Mouse (Mus musculus) heart, adult 2 months (tissue): ENCODE results near the gene Sestd1. TPM values are rescaled to one million over a fixed set of nuclear protein-coding genes. Genes with fewer than 3 reads are reported as not detected.

Source experiments
- DNase-seq, 2 experiments: peaks; one replicate each; pipeline ENCODE4 v3.0.0; 2021
- H3K27ac ChIP-seq: fragments of 200-600 bp; 2 replicates; pipeline ENCODE4 v1.8.1; 2022
- H3K27me3 ChIP-seq: fragments of 200-500 bp; 2 replicates; pipeline ENCODE4 v1.6.1; 2012; ENCODE audit warnings: mild to moderate bottlenecking, low read length, inconsistent platforms, mixed read lengths; ENCODE audit not compliant: control insufficient read depth, insufficient read depth
- H3K36me3 ChIP-seq: fragments of 200-500 bp; 2 replicates; pipeline ENCODE4 v1.6.1; 2012; ENCODE audit warnings: low read length, inconsistent platforms; ENCODE audit not compliant: control insufficient read depth, insufficient read depth
- H3K4me1 ChIP-seq: fragments of 200-500 bp; 2 replicates; pipeline ENCODE4 v1.6.1; 2011; ENCODE audit warnings: low read length; ENCODE audit not compliant: control insufficient read depth, insufficient read depth
- H3K4me3 ChIP-seq: fragments of 200-600 bp; 2 replicates; pipeline ENCODE4 v1.8.1; 2022
- H3K79me2 ChIP-seq: fragments of 200-500 bp; replicated peaks from 2 replicates; pipeline ENCODE4 v1.6.1; 2012; ENCODE audit warnings: mild to moderate bottlenecking, inconsistent platforms, low read length, moderate library complexity, mixed read lengths; ENCODE audit not compliant: control insufficient read depth, insufficient read depth
- H3K9ac ChIP-seq: fragments of 200-500 bp; 2 replicates; pipeline ENCODE4 v1.6.1; 2012; ENCODE audit warnings: low read depth, mild to moderate bottlenecking, control low read depth, inconsistent platforms, low read length, mixed read lengths
- CTCF ChIP-seq: fragments of 200-600 bp; IDR thresholded peaks from 2 replicates; pipeline ENCODE4 v1.8.1; 2022; ENCODE audit warnings: antibody characterized with exemption, mild to moderate bottlenecking, moderate library complexity
- EP300 ChIP-seq: fragments of 200-500 bp; IDR thresholded peaks from 2 replicates; pipeline ENCODE4 v1.6.1; 2011; ENCODE audit warnings: low read depth, low read length, control low read depth; ENCODE audit not compliant: insufficient read depth
- POLR2A ChIP-seq: fragments of 200-500 bp; IDR thresholded peaks from 2 replicates; pipeline ENCODE4 v1.6.1; 2011; ENCODE audit warnings: mild to moderate bottlenecking, low read depth, low read length, control low read depth; ENCODE audit not compliant: insufficient read depth
- WGBS: fragments of 180-500 bp; shearing (Covaris S2); methylation state at CpG from one replicate; pipeline ENCODE4 v1.1.7; 2018; 5-methylcytosine and 5-hydroxymethylcytosine counted together
- intact Hi-C: fragments of 180-260 bp; cut with DNase I; formaldehyde crosslinking; loops from one replicate; pipeline ENCODE4 v1.15.1; 2025
- polyA plus RNA-seq: library from polyadenylated mRNA; depleted of rRNA; stranded (reverse); fragments of >200 nt; gene quantifications from 2 replicates; pipeline ENCODE4 v1.2.3, GENCODE M21; 2012
- total RNA-seq, 2 experiments: library from RNA; stranded (reverse); gene quantifications; 2 replicates each; pipeline ENCODE4 v1.2.3; 2021

The Sestd1 gene
- total and polyA plus RNA-seq, 3 experiments, result 9.0 to 21.2 (median 18.3) TPM

DNA sequence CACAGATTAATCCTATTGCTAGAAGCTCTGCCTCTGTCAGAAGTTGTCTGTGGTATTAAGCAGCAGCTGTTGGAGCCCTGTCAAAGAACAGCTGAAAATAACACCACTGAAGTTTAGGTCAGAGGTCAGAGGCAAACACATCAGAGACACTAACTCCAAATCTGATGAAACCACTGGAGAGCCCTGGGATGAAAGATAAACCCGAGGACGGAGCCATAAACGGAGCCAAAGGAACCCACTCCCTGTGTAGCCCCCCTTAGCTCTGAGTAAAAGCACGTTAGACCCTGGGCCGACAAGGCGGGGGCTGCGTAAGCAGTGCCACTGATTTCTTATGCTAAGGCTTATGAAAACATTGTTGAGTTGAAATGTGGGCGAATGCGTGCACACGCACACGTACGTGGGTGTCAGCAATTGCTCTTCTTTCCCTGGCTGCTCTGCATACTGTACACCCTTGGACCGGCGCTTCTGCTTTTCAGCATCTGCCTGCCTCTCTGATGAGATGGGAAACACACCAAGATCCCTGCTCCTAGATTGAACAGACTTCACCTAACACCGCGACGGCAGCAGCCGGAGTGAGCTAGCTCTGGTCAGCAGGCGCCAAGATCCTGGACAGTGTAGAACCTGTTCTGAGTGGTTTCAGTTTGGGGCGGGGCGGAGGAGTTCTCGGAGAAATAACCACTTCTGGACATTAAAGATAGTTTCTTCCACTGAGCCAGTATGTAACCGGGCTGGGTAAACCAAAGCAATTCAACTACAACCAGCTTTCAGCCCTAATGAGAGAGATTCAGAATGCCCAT, 108.8 kb downstream of the Sestd1 start:
- peak overlapping the region; percentile 27 for H3K9ac ChIP-seq
- peak; percentile 50 to 54 for DNase-seq
- H3K4me3 ChIP-seq, result peak overlapping the region; percentile 28
- no peaks in the 10 kb centered on the region for H3K79me2 ChIP-seq
- TF ChIP-seq EP300, result no peak
- TF ChIP-seq POLR2A, result 0 out of 2 replicates have a peak, but pooled peaks have one; percentile 11
- TF ChIP-seq CTCF, result no peak
- no peaks in the 10 kb centered on the region for H3K27me3 ChIP-seq
- H3K4me1 ChIP-seq, result peaks cover 12% of the 10 kb centered on the region
- H3K36me3 ChIP-seq, result peaks cover 8% of the 10 kb centered on the region
- H3K27ac ChIP-seq, result peak overlapping the region; percentile 93
- intact Hi-C loops, result no loop called here
- 26% methylated on average over 23 of the region's 23 CpGs for WGBS

DNA sequence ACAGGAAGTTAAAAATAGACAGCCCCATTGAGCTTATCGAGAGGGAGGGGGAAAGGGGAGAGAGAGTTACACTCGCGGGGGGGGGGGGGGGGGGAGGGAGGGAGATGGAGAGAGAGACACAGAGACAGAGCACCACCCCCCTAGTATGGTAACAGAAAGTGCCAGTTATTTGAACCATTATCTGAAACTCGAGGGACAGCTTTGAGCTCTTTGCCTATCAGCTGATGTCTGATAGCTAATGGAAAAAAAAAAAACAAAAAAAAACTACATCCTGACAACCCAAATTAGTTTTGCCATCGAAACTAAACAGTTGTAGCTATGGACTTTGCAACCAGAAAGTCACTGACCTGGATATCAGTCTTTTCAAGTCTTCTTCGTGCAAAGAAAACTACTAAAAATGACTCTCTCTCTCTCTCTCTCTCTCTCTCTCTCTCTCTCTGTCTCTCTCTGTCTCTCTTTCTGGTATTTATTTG, 109.7 kb downstream of the Sestd1 start, which contains the start of gene Ccdc141:
Ccdc141 (minus strand) TSS at position 4 of the 473 bp plus-strand sequence.
- no peak for TF ChIP-seq POLR2A
- no peak for TF ChIP-seq CTCF
- no peak for TF ChIP-seq EP300
- intact Hi-C loops, result no loop called here
- Histone ChIP-seq H3K4me1 (peaks cover 10% of the 10 kb centered on the region), H3K27ac (peak within 1 kb of the TSS; percentile 96), H3K9ac (peak within 1 kb of the TSS; percentile 58), H3K36me3 (peaks cover 15% of the 10 kb centered on the region), H3K27me3 (no peaks in the 10 kb centered on the region), H3K79me2 (no peaks in the 10 kb centered on the region), H3K4me3 (peak within 1 kb of the TSS; percentile 71)
- 1% methylated on average over 6 of the region's 6 CpGs for WGBS
- no peak for DNase-seq

- Histone ChIP-seq H3K27ac (peak overlapping the region; percentile 96), H3K4me1 (peaks cover 10% of the 10 kb centered on the region), H3K36me3 (peaks cover 19% of the 10 kb centered on the region), H3K27me3 (no peaks in the 10 kb centered on the region), H3K9ac (peak overlapping the region; percentile 58), H3K4me3 (peak overlapping the region; percentile 71), H3K79me2 (no peaks in the 10 kb centered on the region)
- peak; percentile 68 to 79 for DNase-seq
- intact Hi-C loops, result loop anchor here (5.0 kb wide), 1 partner anchor 38 kb away; no protein-coding TSS in a partner anchor
- TF ChIP-seq EP300, result peak; percentile 88
- TF ChIP-seq POLR2A, result peak; percentile 72
- TF ChIP-seq CTCF, result no peak
- 2% methylated on average over 21 of the region's 21 CpGs for WGBS
Observed at GRCm38 (mm10) chr2:77169916-77170632, 110.3 kb downstream of the Sestd1 start.

DNA sequence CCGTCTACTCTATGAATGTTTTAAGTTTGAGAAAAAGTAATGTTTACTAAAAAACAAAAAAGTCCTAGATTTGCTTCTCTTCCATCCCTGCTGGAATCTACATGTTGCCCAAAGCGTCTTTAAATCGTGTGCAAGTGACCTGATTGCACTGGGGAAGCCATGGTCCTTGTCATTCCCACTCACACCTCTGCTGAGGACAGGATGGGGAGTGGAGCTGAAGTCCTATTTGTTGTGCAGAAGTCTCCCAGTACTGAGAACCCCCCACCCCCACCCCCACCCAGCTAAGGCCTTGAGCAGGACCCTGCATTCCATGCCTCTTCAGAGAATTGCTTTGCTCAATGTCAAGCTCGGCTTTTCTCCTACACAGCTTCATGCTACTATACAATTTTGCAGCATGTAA, 111.2 kb downstream of the Sestd1 start:
- no peak for DNase-seq
- 61% methylated on average over 4 of the region's 4 CpGs for WGBS
- Histone ChIP-seq H3K79me2 (no peaks in the 10 kb centered on the region), H3K4me1 (peaks cover 7% of the 10 kb centered on the region), H3K4me3 (peak overlapping the region; percentile 71), H3K27me3 (no peaks in the 10 kb centered on the region), H3K9ac (peak overlapping the region; percentile 53; the same call in 1 of the 2 replicates), H3K36me3 (peaks cover 20% of the 10 kb centered on the region), H3K27ac (peak overlapping the region; percentile 96)
- no peak for TF ChIP-seq POLR2A
- TF ChIP-seq EP300, result no peak
- TF ChIP-seq CTCF, result no peak
- intact Hi-C loops, result loop anchor here (5.0 kb wide), 1 partner anchor 37 kb away; no protein-coding TSS in a partner anchor

DNA sequence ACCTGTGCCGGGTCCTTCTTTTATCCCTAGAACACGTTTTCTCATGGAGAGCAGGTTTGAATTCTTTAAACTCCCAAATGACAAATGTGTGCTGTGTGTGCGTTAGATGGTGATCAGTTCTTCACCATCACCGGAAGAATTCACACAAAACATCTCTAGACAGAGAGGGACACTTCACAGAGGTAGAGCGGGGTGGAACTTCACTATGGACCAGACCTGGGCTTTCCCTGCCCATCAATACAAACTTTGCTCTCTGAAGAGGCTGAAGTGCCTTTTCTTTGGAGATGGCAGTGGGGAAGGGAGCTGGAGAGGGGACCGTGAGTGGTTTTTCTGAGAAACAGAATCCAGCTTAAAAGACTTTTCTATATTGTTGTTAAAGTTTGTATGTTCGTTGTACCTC, 111.6 kb downstream of the Sestd1 start:
- no peak for DNase-seq
- Histone ChIP-seq H3K27ac (peak overlapping the region; percentile 96), H3K79me2 (no peaks in the 10 kb centered on the region), H3K27me3 (no peaks in the 10 kb centered on the region), H3K36me3 (peaks cover 20% of the 10 kb centered on the region), H3K4me1 (peaks cover 7% of the 10 kb centered on the region), H3K4me3 (peak overlapping the region; percentile 71), H3K9ac (peak overlapping the region; percentile 62)
- TF ChIP-seq CTCF, result no peak
- no peak for TF ChIP-seq EP300
- TF ChIP-seq POLR2A, result no peak
- intact Hi-C loops, result loop anchor here (5.0 kb wide), 1 partner anchor 36 kb away; no protein-coding TSS in a partner anchor
- 63% methylated on average over 7 of the region's 7 CpGs for WGBS
